Mouse (Mus musculus) kidney, postnatal 4 days (tissue): ENCODE measurements around the gene Mat2b.

Experiments
- DNase-seq, 2 experiments: peaks; one replicate each; pipeline ENCODE4 v3.0.0; 2021; ENCODE audit warnings: mixed read lengths in 2 of 2

Mat2b gene

DNA sequence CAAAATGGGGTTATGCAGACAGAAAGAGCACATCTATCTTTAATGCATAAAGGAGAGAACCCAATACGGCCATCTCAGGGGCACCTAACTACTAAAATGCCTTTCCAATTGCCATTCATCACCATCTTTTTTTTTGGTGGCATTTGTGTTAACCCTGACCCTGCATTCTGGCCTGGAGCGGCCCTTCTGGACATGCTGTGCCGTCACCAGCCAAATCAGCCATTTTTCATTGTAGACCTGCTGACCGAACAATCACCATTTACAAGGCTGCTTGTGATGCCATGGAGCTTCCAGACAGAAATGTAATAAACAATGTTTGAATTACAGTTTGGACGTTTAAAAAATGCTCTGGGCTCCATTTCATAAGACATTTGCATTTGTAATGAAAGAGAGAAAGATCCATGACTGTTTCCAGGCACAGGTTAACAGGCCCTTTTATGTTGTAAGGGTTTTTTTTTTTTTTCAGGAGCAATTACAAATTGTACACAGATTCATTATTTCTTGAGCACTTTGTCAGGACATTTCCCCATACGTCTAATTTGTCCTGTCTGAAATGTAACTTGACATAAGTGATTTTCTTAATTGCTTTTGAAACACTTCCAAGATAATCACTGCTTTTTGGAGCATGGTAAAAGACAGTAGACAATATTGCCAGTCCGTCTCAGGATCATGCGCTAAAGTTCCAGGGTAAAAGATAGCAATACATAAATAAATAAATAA is 45.1 kb downstream of the Mat2b start:
- no peak for DNase-seq

DNA sequence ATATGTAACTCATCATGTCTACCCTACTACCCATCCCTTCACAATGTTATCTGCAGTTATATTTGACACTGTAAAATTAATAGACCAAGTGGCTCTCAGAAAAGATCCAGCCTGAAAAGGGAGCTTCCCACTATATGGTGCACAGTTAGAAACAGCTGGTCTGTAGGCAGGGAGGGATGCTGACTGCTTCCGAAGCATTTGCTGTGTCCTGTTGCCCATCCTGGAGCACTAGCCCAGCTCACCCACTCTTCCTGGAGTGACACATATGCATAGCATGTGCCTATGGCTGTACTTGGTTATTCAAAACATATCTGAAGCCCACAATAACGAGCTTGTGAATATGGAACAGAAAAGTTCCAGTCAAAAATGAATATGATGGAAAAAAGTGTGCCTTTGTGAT is 47.8 kb downstream of the Mat2b start:
- DNase-seq = no peak
